Mouse (Mus musculus) testis, adult 2 months (tissue): ENCODE results near the gene Taco1. TPM values are rescaled to one million over a fixed set of nuclear protein-coding genes. Genes with fewer than 3 reads are reported as not detected.
"Not testable (repeated sequence)": the region's sequence is repeated elsewhere in the genome, so short reads cannot be mapped to it uniquely, and the experiment has no call there.

Experiments used
- H3K27ac ChIP-seq: fragments of 200-500 bp; 2 replicates; pipeline ENCODE4 v1.5.1; 2012; ENCODE audit warnings: low read depth, low read length; ENCODE audit not compliant: control insufficient read depth, insufficient read depth
- H3K27me3 ChIP-seq: fragments of 200-500 bp; 2 replicates; pipeline ENCODE4 v1.6.1; 2012; ENCODE audit warnings: mild to moderate bottlenecking, low read length, moderate library complexity; ENCODE audit not compliant: control insufficient read depth, insufficient read depth
- H3K36me3 ChIP-seq: fragments of 200-500 bp; 2 replicates; pipeline ENCODE4 v1.6.1; 2012; ENCODE audit warnings: mild to moderate bottlenecking, low read length; ENCODE audit not compliant: control insufficient read depth, insufficient read depth
- H3K4me1 ChIP-seq: fragments of 200-500 bp; 2 replicates; pipeline ENCODE4 v1.6.1; 2012; ENCODE audit warnings: low read length; ENCODE audit not compliant: control insufficient read depth, insufficient read depth
- H3K4me3 ChIP-seq: fragments of 200-500 bp; 2 replicates; pipeline ENCODE4 v1.5.1; 2012; ENCODE audit warnings: low read depth, mild to moderate bottlenecking, low read length, moderate library complexity, mixed read lengths; ENCODE audit not compliant: control insufficient read depth
- CTCF ChIP-seq: fragments of 200-500 bp; IDR thresholded peaks from 2 replicates; pipeline ENCODE4 v1.5.1; 2012; ENCODE audit warnings: low read depth, mild to moderate bottlenecking, inconsistent platforms, low read length, moderate library complexity; ENCODE audit not compliant: control insufficient read depth, insufficient read depth, insufficient replicate concordance
- POLR2A ChIP-seq: fragments of 200-500 bp; IDR thresholded peaks from 2 replicates; pipeline ENCODE4 v1.6.1; 2012; ENCODE audit warnings: low read depth, mild to moderate bottlenecking, inconsistent platforms, low read length, moderate library complexity; ENCODE audit not compliant: control insufficient read depth
- polyA plus RNA-seq: library from polyadenylated mRNA; depleted of rRNA; stranded (reverse); fragments of >200 nt; gene quantifications from 2 replicates; pipeline ENCODE4 v1.2.3, GENCODE M21; 2012

Gene Taco1
- polyA plus RNA-seq, 1 experiment = 3.5 TPM

DNA sequence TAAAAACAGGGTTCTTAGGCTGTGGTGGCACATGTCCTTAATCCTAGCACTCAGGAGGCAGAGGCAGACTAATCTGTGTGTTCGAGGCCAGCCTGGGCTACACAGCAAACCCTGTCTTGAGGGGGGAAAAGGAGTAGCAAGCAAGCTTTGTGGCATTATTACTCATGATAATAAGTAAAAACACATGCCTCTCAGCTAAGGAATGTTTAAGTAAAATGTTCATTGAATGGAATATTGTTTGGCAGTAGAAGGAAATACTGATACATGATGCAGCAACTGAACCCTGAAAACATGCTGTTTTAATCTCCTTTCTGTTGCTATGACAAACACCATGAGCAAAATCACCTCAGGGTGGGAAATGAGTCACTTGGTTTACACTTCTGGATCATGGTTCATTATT lies 4.5 kb upstream of the Taco1 start:
- peaks cover 1% of the 10 kb centered on the region; the same call in 1 of the 2 replicates for H3K36me3 ChIP-seq
- no peak overlapping the region for H3K27ac ChIP-seq
- TF ChIP-seq POLR2A (no peak), CTCF (no peak)
- H3K27me3 ChIP-seq = no peaks in the 10 kb centered on the region
- H3K4me1 ChIP-seq = no peaks in the 10 kb centered on the region
- H3K4me3 ChIP-seq = no peak overlapping the region

DNA sequence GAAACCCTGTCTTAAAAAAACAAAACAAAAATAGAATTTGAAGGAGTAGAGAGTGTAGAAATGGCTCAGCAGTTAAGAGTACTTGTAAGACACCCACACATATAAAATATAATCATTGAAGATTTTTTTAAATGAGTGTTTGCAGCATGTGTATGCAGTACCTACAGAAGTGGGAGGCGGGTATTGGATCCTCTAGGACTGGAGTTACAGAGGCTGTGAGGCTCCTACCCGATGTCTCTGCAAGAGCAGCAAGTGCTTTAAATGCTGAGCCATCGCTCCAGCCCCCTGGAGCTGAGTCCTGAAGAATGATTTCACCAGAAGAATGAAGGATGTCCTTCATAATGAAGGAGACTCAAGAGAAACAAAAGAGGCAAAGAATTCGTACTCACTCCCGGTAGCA lies 2.1 kb upstream of the Taco1 start:
- Histone ChIP-seq H3K36me3 (peaks cover 1% of the 10 kb centered on the region; the same call in 1 of the 2 replicates), H3K4me3 (no peak overlapping the region), H3K27ac (no peak overlapping the region), H3K27me3 (no peaks in the 10 kb centered on the region), H3K4me1 (peaks cover 6% of the 10 kb centered on the region; the same call in 1 of the 2 replicates)
- TF ChIP-seq POLR2A (no peak), CTCF (no peak)

- H3K27ac ChIP-seq = no peak overlapping the region
- peak overlapping the region; percentile 97 for H3K4me3 ChIP-seq
Measured at GRCm38 (mm10) chr11:106065073-106065922, 563 bp upstream of the Taco1 start.

DNA sequence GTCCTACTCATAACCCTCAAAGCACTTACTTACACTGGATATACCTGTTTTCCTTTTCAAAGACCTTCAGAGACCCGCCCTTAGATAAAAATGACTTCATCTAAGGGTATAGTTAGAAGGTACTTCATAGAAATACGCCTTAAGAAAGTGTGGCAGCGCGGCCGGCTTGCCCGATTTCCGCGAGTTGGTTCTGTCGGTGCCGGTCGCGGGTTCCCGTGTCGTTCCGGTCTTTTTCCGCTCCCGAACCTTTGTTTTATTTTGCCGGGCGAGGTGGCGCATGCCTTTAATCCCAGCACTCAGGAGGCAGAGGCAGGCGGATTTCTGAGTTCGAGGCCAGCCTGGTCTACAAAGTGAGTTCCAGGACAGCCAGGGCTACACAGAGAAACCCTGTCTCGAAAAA lies 755 bp downstream of the Taco1 start:
- peak overlapping the region; percentile 97 for H3K4me3 ChIP-seq
- peak overlapping the region; percentile 47; the same call in 1 of the 2 replicates for H3K27ac ChIP-seq
- H3K36me3 ChIP-seq, H3K27me3 ChIP-seq, H3K4me1 ChIP-seq: not testable (repeated sequence)

More at GRCm38 (mm10) chr11:106065073-106065922, 563 bp upstream of the Taco1 start:
- TF ChIP-seq POLR2A (no peak), CTCF (no peak)
- Histone ChIP-seq H3K27me3 (no peaks in the 10 kb centered on the region), H3K4me1 (peaks cover 6% of the 10 kb centered on the region; the same call in 1 of the 2 replicates), H3K36me3 (no peaks in the 10 kb centered on the region)

DNA sequence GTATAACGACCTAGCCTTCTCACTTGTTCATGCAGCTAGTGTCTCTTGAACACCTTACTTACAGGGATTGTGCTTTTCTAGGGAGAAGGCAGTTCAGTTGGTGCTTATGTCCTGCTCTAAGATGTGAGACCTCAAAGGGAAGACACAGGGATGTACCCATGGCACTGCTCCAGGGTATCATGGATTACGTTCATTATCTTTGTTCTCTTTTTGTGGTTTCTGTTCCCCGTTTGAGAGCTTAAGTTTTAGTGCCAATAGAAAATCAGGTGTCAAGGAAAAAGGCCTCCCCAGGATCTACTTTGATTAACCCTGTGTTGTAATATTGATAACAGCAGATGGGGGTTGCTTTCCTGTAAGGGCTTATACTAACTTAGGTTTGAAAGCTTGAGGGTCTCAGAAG lies 7.9 kb downstream of the Taco1 start:
- no peaks in the 10 kb centered on the region for H3K4me1 ChIP-seq
- H3K36me3 ChIP-seq = peaks cover 1% of the 10 kb centered on the region; the same call in 1 of the 2 replicates
- TF ChIP-seq CTCF = no peak
- no peak for TF ChIP-seq POLR2A
- H3K27ac ChIP-seq = no peak overlapping the region
- H3K27me3 ChIP-seq = no peaks in the 10 kb centered on the region
- no peak overlapping the region for H3K4me3 ChIP-seq

GRCm38 (mm10) chr11:106076321-106076720 lies 10.5 kb downstream of the Taco1 start:
- Histone ChIP-seq H3K27me3 (no peaks in the 10 kb centered on the region), H3K4me1 (no peaks in the 10 kb centered on the region), H3K4me3 (no peak overlapping the region), H3K36me3 (peaks cover 1% of the 10 kb centered on the region; the same call in 1 of the 2 replicates), H3K27ac (no peak overlapping the region)
- TF ChIP-seq POLR2A (no peak), CTCF (peak; percentile 54; the same call in 1 of the 2 replicates)

DNA sequence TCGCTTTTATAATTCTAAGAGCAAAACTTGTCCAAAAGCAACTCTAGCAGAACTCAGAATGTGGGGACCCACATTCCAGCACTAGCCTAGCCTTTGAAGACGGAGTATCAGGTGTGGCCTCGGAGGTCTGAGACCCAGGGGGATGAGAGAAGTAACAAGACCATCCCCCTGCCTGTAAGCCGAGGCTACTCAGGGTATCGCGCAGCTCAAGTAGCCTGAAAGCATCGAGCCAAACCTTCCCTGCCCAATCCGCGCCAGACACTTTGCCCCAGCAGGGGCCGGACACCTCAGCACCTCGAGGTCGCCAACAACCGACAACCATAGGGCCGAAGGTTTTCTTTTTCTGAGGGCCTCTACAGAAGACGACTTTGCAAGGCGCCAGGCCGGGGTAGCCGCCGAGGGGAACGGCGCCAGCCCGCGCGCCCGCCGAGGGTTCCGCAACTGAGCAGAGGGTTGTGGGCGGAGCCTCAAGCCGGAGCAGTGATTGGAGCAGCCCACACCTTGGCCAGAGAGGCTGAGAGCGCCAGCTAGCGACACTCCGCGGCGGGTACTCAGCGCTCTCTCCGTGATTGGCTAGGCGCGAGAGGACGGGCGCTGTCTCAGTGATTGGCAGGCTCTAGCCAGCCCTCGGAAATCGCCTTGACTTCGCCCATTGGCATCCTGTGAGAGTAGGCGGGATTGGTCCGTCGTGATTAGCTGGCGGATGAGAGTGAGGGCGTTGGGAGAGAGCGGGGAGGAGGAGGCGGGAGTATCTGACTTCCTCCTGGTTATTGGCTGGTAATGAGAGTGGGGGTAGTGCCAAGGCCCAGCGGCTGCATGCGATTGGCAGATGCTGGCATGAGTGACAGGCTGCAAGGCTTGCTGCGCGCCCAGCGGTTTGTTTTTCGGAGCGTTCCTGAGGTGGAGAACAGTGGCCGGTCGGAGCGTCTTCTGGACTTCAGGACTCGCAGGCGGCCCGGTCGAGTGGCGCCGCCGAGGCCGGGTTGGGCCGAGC lies 18.1 kb downstream of the Taco1 start, which contains the start of gene Map3k3:
Map3k3 (plus strand) TSS at position 906 of the 994 bp plus-strand sequence.
- Histone ChIP-seq H3K27me3 (no peaks in the 10 kb centered on the region), H3K4me3 (peak within 1 kb of the TSS; percentile 96), H3K4me1 (peaks cover 3% of the 10 kb centered on the region), H3K36me3 (no peaks in the 10 kb centered on the region), H3K27ac (peak within 1 kb of the TSS; percentile 91)
- TF ChIP-seq CTCF = peak; percentile 3; the same call in 1 of the 2 replicates
- peak; percentile 84 for TF ChIP-seq POLR2A
